Mouse (Mus musculus) lung, embryonic 14.5 days (tissue): ENCODE measurements around the gene 1700092M07Rik. TPM values are rescaled to one million over a fixed set of nuclear protein-coding genes. Genes with fewer than 3 reads are reported as not detected.
A peak's percentile ranks its signal among the peaks of the same experiment; 100 is the strongest.

ENCODE experiments used
- ATAC-seq: fragments of 200-750 bp; cut with Nextera tagmentation; 2 replicates; pipeline ENCODE4 v1.8.0; 2017; ENCODE audit warnings: mild to moderate bottlenecking, moderate TSS enrichment, moderate library complexity; ENCODE audit not compliant: insufficient read depth
- DNase-seq: peaks from one replicate; pipeline ENCODE4 v3.0.0-alpha.2; 2015
- H3K27ac ChIP-seq: fragments of 300-500 bp; sonication (generic); 2 replicates; pipeline ENCODE4 v1.5.1; 2014; ENCODE audit warnings: low read depth, mild to moderate bottlenecking, moderate library complexity
- H3K27me3 ChIP-seq: fragments of 300-500 bp; sonication (generic); 2 replicates; pipeline ENCODE4 v1.6.1; 2014; ENCODE audit warnings: low read length, control low read depth; ENCODE audit not compliant: insufficient read depth
- H3K36me3 ChIP-seq: fragments of 300-500 bp; sonication (generic); 2 replicates; pipeline ENCODE4 v1.6.1; 2014; ENCODE audit warnings: control low read depth; ENCODE audit not compliant: insufficient read depth
- H3K4me1 ChIP-seq: fragments of 300-500 bp; sonication (generic); 2 replicates; pipeline ENCODE4 v1.6.1; 2014; ENCODE audit warnings: antibody characterized with exemption, control low read depth; ENCODE audit not compliant: insufficient read depth
- H3K4me2 ChIP-seq: fragments of 300-500 bp; sonication (generic); 2 replicates; pipeline ENCODE4 v1.6.1; 2014; ENCODE audit warnings: mild to moderate bottlenecking
- H3K4me3 ChIP-seq: fragments of 300-500 bp; sonication (generic); 2 replicates; pipeline ENCODE4 v1.5.1; 2014; ENCODE audit warnings: low read depth, low read length
- H3K9ac ChIP-seq: fragments of 300-500 bp; sonication (generic); 2 replicates; pipeline ENCODE4 v1.6.1; 2014
- H3K9me3 ChIP-seq: fragments of 300-500 bp; sonication (generic); 2 replicates; pipeline ENCODE4 v1.6.1; 2016; ENCODE audit warnings: low read depth, low read length, control low read depth
- CTCF ChIP-seq: IDR thresholded peaks from 2 replicates; pipeline ENCODE4 v1.5.1; 2016; ENCODE audit warnings: antibody characterized with exemption, low read depth
- WGBS: fragments of 180-500 bp; shearing (Covaris S2); extraction: QIAGEN DNeasy Blood & Tissue Kit; methylation state at CpG from one replicate; pipeline ENCODE4 v1.1.7; 2014; 5-methylcytosine and 5-hydroxymethylcytosine counted together
- polyA plus RNA-seq: library from polyadenylated mRNA; unstranded; fragments of >200 nt; fragmentation: Nextera tagmentation; extraction: Ambion mirVana; gene quantifications from 2 replicates; pipeline ENCODE4 v1.2.1, GENCODE M21; 2014

The 1700092M07Rik gene
- 1.2 and 2.3 TPM in 2 replicates for polyA plus RNA-seq

GRCm38 (mm10) chr19:8740603-8741002 is at the start of gene 1700092M07Rik:
Gene 1700092M07Rik (plus strand): TSS chr19:8740718.
- peak within 1 kb of the TSS; percentile 95 for H3K9ac ChIP-seq
- peak within 1 kb of the TSS; percentile 77 for H3K4me2 ChIP-seq
- peaks cover 61% of the 10 kb centered on the region for H3K36me3 ChIP-seq
- no peak for TF ChIP-seq CTCF
- WGBS: 66% methylated on average over 14 of the region's 14 CpGs
- no peak for DNase-seq
- H3K9me3 ChIP-seq: no peaks in the 10 kb centered on the region
- H3K27me3 ChIP-seq: no peaks in the 10 kb centered on the region
- H3K4me1 ChIP-seq: peaks cover 4% of the 10 kb centered on the region; the same call in 1 of the 2 replicates
- no peak for ATAC-seq
- H3K4me3 ChIP-seq: peak within 1 kb of the TSS; percentile 97
- H3K27ac ChIP-seq: peak within 1 kb of the TSS; percentile 97

GRCm38 (mm10) chr19:8691871-8692539 is 48.5 kb upstream of the 1700092M07Rik start:
- ATAC-seq: no peak
- TF ChIP-seq CTCF: no peak

GRCm38 (mm10) chr19:8692740-8693139 is 47.8 kb upstream of the 1700092M07Rik start:
- no peaks in the 10 kb centered on the region for H3K9me3 ChIP-seq
- 72% methylated on average over 5 of the region's 5 CpGs for WGBS
- no peak for TF ChIP-seq CTCF

More at GRCm38 (mm10) chr19:8691871-8692539, 48.5 kb upstream of the 1700092M07Rik start:
- no peaks in the 10 kb centered on the region for H3K9me3 ChIP-seq
- no peak overlapping the region for H3K9ac ChIP-seq
- 49% methylated on average over 9 of the region's 9 CpGs for WGBS
- DNase-seq: peak; percentile 45
- H3K36me3 ChIP-seq: no peaks in the 10 kb centered on the region
- H3K4me1 ChIP-seq: no peaks in the 10 kb centered on the region
- no peak overlapping the region for H3K4me2 ChIP-seq
- H3K4me3 ChIP-seq: no peak overlapping the region
- no peaks in the 10 kb centered on the region for H3K27me3 ChIP-seq
- no peak overlapping the region for H3K27ac ChIP-seq

GRCm38 (mm10) chr19:8695330-8695729 is 45.2 kb upstream of the 1700092M07Rik start:
- no peak overlapping the region for H3K4me3 ChIP-seq
- peak; percentile 49; the same call in 1 of the 2 replicates for ATAC-seq
- H3K9me3 ChIP-seq: no peaks in the 10 kb centered on the region
- no peak overlapping the region for H3K27ac ChIP-seq
- no peaks in the 10 kb centered on the region for H3K27me3 ChIP-seq
- peak; percentile 44 for TF ChIP-seq CTCF
- DNase-seq: peak; percentile 19
- no peaks in the 10 kb centered on the region for H3K36me3 ChIP-seq
- WGBS: 30% methylated on average over 6 of the region's 6 CpGs
- H3K9ac ChIP-seq: no peak overlapping the region
- H3K4me1 ChIP-seq: no peaks in the 10 kb centered on the region
- H3K4me2 ChIP-seq: no peak overlapping the region

More at GRCm38 (mm10) chr19:8692740-8693139, 47.8 kb upstream of the 1700092M07Rik start:
- H3K27ac ChIP-seq: no peak overlapping the region
- H3K4me1 ChIP-seq: no peaks in the 10 kb centered on the region
- no peak overlapping the region for H3K4me3 ChIP-seq
- H3K9ac ChIP-seq: no peak overlapping the region
- H3K27me3 ChIP-seq: no peaks in the 10 kb centered on the region
- H3K4me2 ChIP-seq: no peak overlapping the region
- H3K36me3 ChIP-seq: no peaks in the 10 kb centered on the region
- no peak for ATAC-seq
- DNase-seq: no peak

- 74% methylated on average over 9 of the region's 9 CpGs for WGBS
- DNase-seq: no peak
- no peak overlapping the region for H3K27ac ChIP-seq
- no peak overlapping the region for H3K4me3 ChIP-seq
- TF ChIP-seq CTCF: peak; percentile 29; the same call in 1 of the 2 replicates
- no peaks in the 10 kb centered on the region for H3K4me1 ChIP-seq
- H3K9me3 ChIP-seq: no peaks in the 10 kb centered on the region
- H3K9ac ChIP-seq: no peak overlapping the region
- no peak for ATAC-seq
- no peaks in the 10 kb centered on the region for H3K36me3 ChIP-seq
- no peak overlapping the region for H3K4me2 ChIP-seq
- H3K27me3 ChIP-seq: no peaks in the 10 kb centered on the region
Measured at GRCm38 (mm10) chr19:8699652-8700051, 40.9 kb upstream of the 1700092M07Rik start.

- H3K9ac ChIP-seq: no peak overlapping the region
- H3K4me1 ChIP-seq: no peaks in the 10 kb centered on the region
- DNase-seq (peak; percentile 23), ATAC-seq (no peak)
- 63% methylated on average over 3 of the region's 3 CpGs for WGBS
- H3K36me3 ChIP-seq: peaks cover 13% of the 10 kb centered on the region
- H3K4me3 ChIP-seq: no peak overlapping the region
- H3K4me2 ChIP-seq: no peak overlapping the region
- no peaks in the 10 kb centered on the region for H3K27me3 ChIP-seq
- H3K9me3 ChIP-seq: no peaks in the 10 kb centered on the region
- no peak overlapping the region for H3K27ac ChIP-seq
- no peak for TF ChIP-seq CTCF
Measured at GRCm38 (mm10) chr19:8702458-8702857, 38.1 kb upstream of the 1700092M07Rik start.

GRCm38 (mm10) chr19:8703571-8703970 is 36.9 kb upstream of the 1700092M07Rik start:
- Histone ChIP-seq H3K9ac (no peak overlapping the region), H3K4me2 (no peak overlapping the region), H3K27me3 (no peaks in the 10 kb centered on the region), H3K9me3 (no peaks in the 10 kb centered on the region), H3K27ac (no peak overlapping the region), H3K4me3 (no peak overlapping the region), H3K4me1 (no peaks in the 10 kb centered on the region), H3K36me3 (peaks cover 24% of the 10 kb centered on the region)
- no peak for TF ChIP-seq CTCF
- DNase-seq (no peak), ATAC-seq (no peak)
- 60% methylated on average over 4 of the region's 4 CpGs for WGBS
